Mouse (Mus musculus) brain, embryonic 14.5 days (tissue): Measurements from ENCODE around the gene Thada. TPM values are rescaled to one million over a fixed set of nuclear protein-coding genes. Genes with fewer than 3 reads are reported as not detected.

ENCODE experiments used
- DNase-seq: peaks from one replicate; pipeline ENCODE4 v3.0.0-alpha.2; 2011; ENCODE audit warnings: low read depth
- CTCF ChIP-seq: fragments of 200-500 bp; IDR thresholded peaks from 2 replicates; pipeline ENCODE4 v1.5.1; 2012; ENCODE audit warnings: inconsistent platforms, mild to moderate bottlenecking, moderate library complexity, borderline replicate concordance; ENCODE audit not compliant: insufficient read depth, insufficient read length; ENCODE audit errors: extremely low read depth
- POLR2A ChIP-seq: fragments of 200-500 bp; IDR thresholded peaks from 2 replicates; pipeline ENCODE4 v1.6.1; 2012; ENCODE audit warnings: mild to moderate bottlenecking, inconsistent platforms, borderline replicate concordance; ENCODE audit not compliant: poor library complexity, insufficient read depth, insufficient read length, severe bottlenecking; ENCODE audit errors: extremely low read depth
- polyA plus RNA-seq: library from polyadenylated mRNA; depleted of rRNA; stranded (reverse); fragments of >200 nt; gene quantifications from 2 replicates; pipeline ENCODE4 v1.2.3, GENCODE M21; 2012

Thada gene
- polyA plus RNA-seq, 1 experiment, result 10.2 TPM

DNA sequence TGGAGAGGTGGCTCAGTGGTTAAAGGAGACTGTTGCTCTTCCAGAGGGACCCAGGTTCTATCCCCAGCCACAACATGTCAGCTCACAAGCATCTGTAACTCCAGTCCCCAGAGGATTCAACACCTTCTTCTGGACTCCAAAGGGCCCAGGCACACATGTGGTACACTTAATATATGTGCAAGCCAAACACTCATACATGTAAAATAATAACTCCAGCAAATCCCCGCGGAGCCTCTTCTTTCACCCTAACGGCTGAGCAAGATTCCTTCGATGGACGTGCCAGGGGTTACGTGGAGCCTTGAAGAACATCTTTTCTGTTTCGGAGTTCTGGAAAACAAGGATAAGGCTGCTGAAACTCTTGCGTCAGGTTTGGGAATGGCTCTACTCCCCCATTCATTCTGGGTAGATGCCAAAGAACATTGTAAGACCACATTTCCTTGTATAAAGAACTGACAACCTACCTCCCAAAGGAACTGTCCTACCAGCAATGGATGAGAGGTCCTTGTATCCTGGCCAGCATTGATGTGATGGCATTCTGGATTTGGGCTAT lies 303.7 kb downstream of the Thada start:
- DNase-seq, result no peak
- TF ChIP-seq CTCF (no peak), POLR2A (no peak)

GRCm38 (mm10) chr17:84161231-84161854 lies 304.7 kb downstream of the Thada start:
- DNase-seq, result peak; percentile 59
- TF ChIP-seq CTCF, result no peak
- no peak for TF ChIP-seq POLR2A

DNA sequence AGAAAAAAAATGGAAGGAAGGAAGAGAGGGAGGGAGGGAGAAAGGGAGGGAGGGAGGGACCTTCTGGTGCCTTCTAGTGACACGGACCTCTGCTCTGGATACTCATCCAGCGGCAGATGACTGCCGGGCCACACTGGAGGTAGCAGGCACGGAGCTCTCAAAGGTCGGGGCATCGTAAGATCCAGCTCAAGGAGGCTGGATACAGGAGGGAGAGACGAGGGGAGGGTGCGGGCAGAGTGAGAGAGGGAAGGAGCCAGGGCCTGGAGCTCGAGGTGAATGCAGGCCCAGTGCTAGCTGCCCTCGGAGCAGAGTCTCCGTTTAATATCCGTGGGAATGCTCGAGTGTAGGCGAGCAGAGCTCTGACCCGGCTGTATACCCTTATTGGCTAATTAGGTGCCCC lies 307.1 kb downstream of the Thada start:
- TF ChIP-seq POLR2A (no peak), CTCF (no peak)
- no peak for DNase-seq

DNA sequence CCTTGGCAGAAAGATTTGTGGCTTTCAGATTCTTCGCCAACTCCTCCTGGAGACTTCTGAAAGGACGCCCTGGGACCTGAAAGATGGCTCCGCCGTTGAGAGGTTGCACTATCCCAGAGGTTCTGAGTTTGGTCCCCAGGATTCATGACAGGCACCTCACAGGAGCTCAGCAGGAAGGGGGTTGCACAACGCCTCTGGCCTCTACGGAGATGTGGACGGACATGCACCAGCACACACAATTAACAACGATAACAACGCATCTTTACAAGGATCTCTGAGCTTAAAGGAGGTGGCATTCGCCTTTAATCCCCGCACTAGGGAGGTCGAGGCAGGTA lies 307.6 kb downstream of the Thada start:
- no peak for DNase-seq
- TF ChIP-seq POLR2A (no peak), CTCF (no peak)

GRCm38 (mm10) chr17:84157743-84158460 lies 308.1 kb downstream of the Thada start:
- TF ChIP-seq POLR2A, result no peak
- no peak for TF ChIP-seq CTCF
- no peak for DNase-seq

GRCm38 (mm10) chr17:84156748-84157742 lies 309.0 kb downstream of the Thada start:
- no peak for DNase-seq
- TF ChIP-seq CTCF, result no peak

DNA sequence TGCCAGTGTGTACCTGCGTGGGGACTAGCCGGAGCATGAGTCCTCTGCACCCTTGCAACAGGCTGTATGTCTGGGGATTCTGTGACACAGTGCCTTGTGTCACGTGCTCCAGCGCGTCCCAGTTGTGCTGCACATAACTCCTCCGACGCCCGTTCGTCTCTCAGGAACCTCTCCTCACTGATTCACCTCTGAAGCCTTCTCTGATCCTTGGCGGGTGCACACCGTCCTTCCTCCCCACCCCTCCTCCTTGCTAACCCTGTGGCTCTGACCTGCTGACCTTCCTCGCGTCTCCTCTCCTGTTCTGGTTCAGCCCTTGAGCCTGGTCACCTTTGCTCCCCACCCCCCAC lies 309.8 kb downstream of the Thada start:
- TF ChIP-seq POLR2A (no peak), CTCF (no peak)
- no peak for DNase-seq

GRCm38 (mm10) chr17:84155516-84156226 lies 310.3 kb downstream of the Thada start:
- DNase-seq, result no peak
- no peak for TF ChIP-seq CTCF
- TF ChIP-seq POLR2A, result no peak

GRCm38 (mm10) chr17:84155029-84155338 lies 311.0 kb downstream of the Thada start:
- no peak for DNase-seq
- TF ChIP-seq CTCF (no peak), POLR2A (no peak)

DNA sequence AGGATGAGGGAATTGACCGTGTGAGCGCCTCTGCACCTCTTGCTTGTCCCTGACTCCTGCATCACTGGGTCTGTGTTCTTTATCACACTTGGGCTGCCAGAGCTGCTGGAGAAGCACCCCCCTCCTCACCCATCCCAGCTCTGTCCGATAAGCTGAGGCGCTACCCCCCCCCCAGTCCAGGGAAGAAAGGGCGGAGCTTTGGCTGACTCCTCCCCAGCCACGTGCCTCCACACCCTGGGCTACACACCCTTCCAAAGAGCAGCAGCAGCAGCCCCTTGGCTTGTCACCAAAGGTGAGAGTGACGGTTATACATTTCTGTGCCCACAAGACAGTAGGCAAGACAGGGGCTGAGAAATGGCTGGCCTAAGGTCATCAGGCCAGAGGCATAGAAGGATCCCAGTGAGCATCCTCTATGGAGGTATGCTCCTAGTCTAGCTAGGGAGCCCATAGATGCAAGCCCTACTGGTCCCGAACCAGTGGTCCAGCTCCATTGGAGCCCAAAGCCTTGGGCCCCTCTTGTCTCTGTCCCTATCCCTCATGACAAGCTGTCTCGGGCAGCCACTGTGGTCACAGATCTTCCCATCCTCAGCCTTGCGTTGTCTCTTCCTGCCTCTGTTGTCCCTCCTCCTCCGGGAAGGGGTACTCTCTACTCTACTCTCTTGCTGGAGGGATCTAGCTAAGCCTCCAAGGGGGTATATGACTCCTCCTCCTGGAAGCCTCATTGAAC lies 311.5 kb downstream of the Thada start:
- no peak for DNase-seq
- TF ChIP-seq CTCF (no peak), POLR2A (no peak)
